Mouse (Mus musculus) heart, embryonic 16.5 days (tissue): ENCODE results near the gene Slc6a21. TPM values are rescaled to one million over a fixed set of nuclear protein-coding genes. Genes with fewer than 3 reads are reported as not detected.
"Not testable (repeated sequence)": the region's sequence is repeated elsewhere in the genome, so short reads cannot be mapped to it uniquely, and the experiment has no call there.

Experiments used
- ATAC-seq: fragments of 200-750 bp; cut with Nextera tagmentation; replicated peaks from 2 replicates; pipeline ENCODE4 v1.8.0; 2017; ENCODE audit warnings: moderate number of reproducible peaks; ENCODE audit not compliant: insufficient read depth, low FRiP score; ENCODE audit errors: extremely low read depth
- H3K27ac ChIP-seq: fragments of 300-500 bp; sonication (generic); 2 replicates; pipeline ENCODE4 v1.5.1; 2014; ENCODE audit warnings: mild to moderate bottlenecking, low read length, control low read depth, moderate library complexity
- H3K27me3 ChIP-seq: fragments of 300-500 bp; sonication (generic); 2 replicates; pipeline ENCODE4 v1.6.1; 2014; ENCODE audit warnings: low read length, mixed read lengths; ENCODE audit not compliant: control insufficient read depth, insufficient read depth
- H3K36me3 ChIP-seq: fragments of 300-500 bp; sonication (generic); 2 replicates; pipeline ENCODE4 v1.6.1; 2014; ENCODE audit not compliant: control insufficient read depth, insufficient read depth
- H3K4me1 ChIP-seq: fragments of 300-500 bp; sonication (generic); 2 replicates; pipeline ENCODE4 v1.6.1; 2014; ENCODE audit warnings: low read length, mixed read lengths; ENCODE audit not compliant: control insufficient read depth, insufficient read depth
- H3K4me2 ChIP-seq: fragments of 300-500 bp; sonication (generic); 2 replicates; pipeline ENCODE4 v1.6.1; 2014; ENCODE audit warnings: low read depth, mild to moderate bottlenecking, control low read depth, low read length
- H3K4me3 ChIP-seq: fragments of 300-500 bp; sonication (generic); 2 replicates; pipeline ENCODE4 v1.5.1; 2014; ENCODE audit warnings: mild to moderate bottlenecking, control low read depth, low read length
- H3K9ac ChIP-seq: fragments of 300-500 bp; sonication (generic); 2 replicates; pipeline ENCODE4 v1.6.1; 2014; ENCODE audit warnings: low read length, control low read depth
- H3K9me3 ChIP-seq: fragments of 300-500 bp; sonication (generic); replicated peaks from 2 replicates; pipeline ENCODE4 v1.6.1; 2016; ENCODE audit warnings: low read length; ENCODE audit not compliant: control insufficient read depth
- WGBS: fragments of 180-500 bp; shearing (Covaris S2); extraction: QIAGEN DNeasy Blood & Tissue Kit; methylation state at CpG from one replicate; pipeline ENCODE4 v1.1.7; 2014; 5-methylcytosine and 5-hydroxymethylcytosine counted together
- polyA plus RNA-seq: library from polyadenylated mRNA; unstranded; fragments of >200 nt; fragmentation: Nextera tagmentation; extraction: Ambion mirVana; gene quantifications from 2 replicates; pipeline ENCODE4 v1.2.1, GENCODE M21; 2015

Slc6a21 gene
- polyA plus RNA-seq, 1 experiment from 2014 or later: not detected

DNA sequence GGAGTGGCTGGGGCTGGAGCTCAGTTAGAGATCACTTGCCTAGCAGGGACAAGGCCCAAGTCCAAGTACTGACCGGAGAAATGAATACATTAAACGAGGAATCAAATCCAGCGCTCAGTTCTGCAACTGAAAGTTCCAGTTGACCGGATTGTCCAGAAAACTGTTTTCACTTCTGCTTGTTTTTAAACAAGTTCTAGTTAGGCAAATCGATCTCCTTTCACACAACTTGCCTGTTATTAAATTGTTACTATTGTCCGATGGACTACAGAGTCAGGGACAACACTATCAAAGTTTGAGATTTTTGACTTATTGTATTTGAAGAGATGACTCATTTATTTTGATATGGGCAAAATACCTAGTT lies 35.9 kb upstream of the Slc6a21 start:
- H3K36me3 ChIP-seq: no peaks in the 10 kb centered on the region
- 0 out of 2 replicates have a peak overlapping the region, but pooled peaks have one; percentile 55 for H3K9ac ChIP-seq
- ATAC-seq: no peak
- no peak overlapping the region for H3K27ac ChIP-seq
- no peaks in the 10 kb centered on the region for H3K9me3 ChIP-seq
- H3K4me2 ChIP-seq: peak overlapping the region; percentile 58
- H3K27me3 ChIP-seq: 0 out of 2 replicates have a peak, but pooled peaks cover 2% of the 10 kb centered on the region
- no peak overlapping the region for H3K4me3 ChIP-seq
- 84% methylated on average over 6 of the region's 6 CpGs for WGBS
- no peaks in the 10 kb centered on the region; the same call in 1 of the 2 replicates for H3K4me1 ChIP-seq

DNA sequence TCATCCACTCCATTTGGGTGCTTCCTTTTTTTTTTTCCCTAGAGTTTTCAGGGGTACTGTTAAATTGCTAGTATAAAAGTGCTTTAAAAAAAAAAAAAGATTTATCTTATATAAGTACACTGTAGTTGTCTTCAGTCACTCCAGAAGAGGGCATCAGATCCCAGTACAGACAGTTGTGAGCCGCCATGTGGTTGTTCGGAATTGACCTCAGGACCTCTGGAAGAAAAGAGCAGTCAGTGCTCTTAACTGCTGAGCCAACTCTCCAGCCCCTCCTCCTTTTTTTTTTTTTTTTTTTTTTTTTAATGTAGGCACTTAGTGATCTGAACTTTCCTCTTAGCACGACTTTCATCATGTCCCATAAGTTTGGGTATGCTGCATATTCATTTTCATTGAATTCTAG lies 29.6 kb upstream of the Slc6a21 start:
- ATAC-seq: no peak
- Histone ChIP-seq H3K9me3 (no peaks in the 10 kb centered on the region), H3K4me3 (no peak overlapping the region), H3K4me2 (no peak overlapping the region), H3K27me3 (no peaks in the 10 kb centered on the region), H3K27ac (no peak overlapping the region), H3K36me3 (no peaks in the 10 kb centered on the region), H3K9ac (no peak overlapping the region), H3K4me1 (no peaks in the 10 kb centered on the region)
- WGBS: 45% methylated on average over 3 of the region's 3 CpGs

- Histone ChIP-seq H3K27me3 (no peaks in the 10 kb centered on the region), H3K4me3 (no peak overlapping the region)
- ATAC-seq: no peak
These were observed 23.5 kb upstream of the Slc6a21 start for GRCm38 (mm10) chr7:45253806-45254205.

DNA sequence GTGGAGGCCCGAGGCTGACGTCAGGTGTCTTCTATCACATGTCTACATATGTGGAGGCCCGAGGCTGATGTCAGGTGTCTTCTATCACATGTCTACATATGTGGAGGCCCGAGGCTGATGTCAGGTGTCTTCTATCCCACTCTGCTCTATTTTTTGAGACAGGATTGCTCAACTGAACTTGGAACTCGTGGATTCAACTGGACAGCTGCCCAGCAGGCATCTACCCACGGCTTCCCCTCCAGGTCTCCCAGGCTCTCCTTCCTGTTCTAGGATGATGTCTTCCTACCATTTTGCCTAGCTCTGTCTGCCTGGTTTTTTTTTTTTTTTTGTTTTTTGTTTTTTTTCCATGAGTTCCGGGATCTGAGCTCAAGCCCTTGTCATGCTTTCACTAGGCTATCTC lies 21.5 kb upstream of the Slc6a21 start:
- not testable (repeated sequence) for H3K4me1 ChIP-seq, H3K36me3 ChIP-seq, H3K9me3 ChIP-seq, H3K27ac ChIP-seq, H3K4me3 ChIP-seq, H3K27me3 ChIP-seq, H3K4me2 ChIP-seq, ATAC-seq, H3K9ac ChIP-seq
- WGBS: 66% methylated on average over 5 of the region's 7 CpGs

More at GRCm38 (mm10) chr7:45253806-45254205, 23.5 kb upstream of the Slc6a21 start:
- Histone ChIP-seq H3K9me3 (no peaks in the 10 kb centered on the region), H3K4me2 (no peak overlapping the region), H3K4me1 (0 out of 2 replicates have a peak, but pooled peaks cover 2% of the 10 kb centered on the region), H3K27ac (no peak overlapping the region), H3K9ac (no peak overlapping the region), H3K36me3 (no peaks in the 10 kb centered on the region)
- 84% methylated on average over 8 of the region's 8 CpGs for WGBS

GRCm38 (mm10) chr7:45257063-45257840 lies 20.1 kb upstream of the Slc6a21 start:
- no peak for ATAC-seq
- no peaks in the 10 kb centered on the region for H3K36me3 ChIP-seq
- peaks cover 10% of the 10 kb centered on the region for H3K4me1 ChIP-seq
- no peaks in the 10 kb centered on the region for H3K9me3 ChIP-seq
- H3K4me2 ChIP-seq: no peak overlapping the region
- no peak overlapping the region for H3K4me3 ChIP-seq
- H3K9ac ChIP-seq: no peak overlapping the region
- H3K27me3 ChIP-seq: no peaks in the 10 kb centered on the region
- H3K27ac ChIP-seq: no peak overlapping the region
- WGBS: 44% methylated on average over 11 of the region's 11 CpGs

DNA sequence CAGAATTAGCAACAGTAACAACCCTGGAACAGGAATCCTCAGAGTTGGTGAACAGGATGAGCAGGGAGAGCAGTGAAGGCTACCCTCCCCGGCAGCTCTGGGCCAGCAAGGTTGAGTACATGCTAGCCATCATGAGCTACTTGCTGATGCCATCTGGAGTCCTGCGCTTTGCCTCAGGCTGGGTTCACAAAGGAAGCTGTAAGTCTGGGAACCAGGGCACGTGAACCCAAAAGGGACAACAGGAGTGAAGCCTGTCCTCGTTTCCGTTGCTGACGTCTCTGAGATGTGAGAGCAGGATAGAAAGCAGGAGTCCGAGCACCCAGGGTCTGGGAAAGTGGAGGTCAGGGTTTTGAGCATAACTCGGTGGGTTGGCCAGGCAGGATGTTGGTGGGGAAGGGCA lies 18.0 kb upstream of the Slc6a21 start:
- peaks cover 19% of the 10 kb centered on the region for H3K4me1 ChIP-seq
- ATAC-seq: no peak
- 87% methylated on average over 8 of the region's 8 CpGs for WGBS

DNA sequence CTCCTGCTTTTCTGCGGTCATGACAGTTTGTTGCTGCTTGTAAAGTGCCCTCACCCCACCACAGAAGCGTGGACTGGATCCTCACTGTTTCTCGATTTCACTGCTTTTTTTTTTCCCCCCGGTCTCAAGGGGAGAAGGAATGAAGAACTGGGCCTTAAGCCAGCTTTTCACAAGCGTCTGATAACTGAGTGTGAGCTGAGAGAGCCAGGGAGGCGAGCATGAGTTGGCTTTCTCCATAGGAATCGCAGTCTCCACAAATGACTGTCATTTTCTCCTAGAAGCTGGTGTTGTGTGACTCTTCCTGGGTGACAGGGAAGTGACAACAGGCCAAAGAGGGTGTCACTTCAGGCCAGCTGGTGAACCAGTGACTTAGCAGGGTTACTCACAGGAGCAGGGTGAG lies 15.0 kb upstream of the Slc6a21 start:
- no peak overlapping the region for H3K4me3 ChIP-seq
- H3K36me3 ChIP-seq: no peaks in the 10 kb centered on the region
- H3K4me1 ChIP-seq: peaks cover 19% of the 10 kb centered on the region
- no peaks in the 10 kb centered on the region for H3K9me3 ChIP-seq
- H3K4me2 ChIP-seq: peak overlapping the region; percentile 17; the same call in 1 of the 2 replicates
- peak overlapping the region; percentile 58 for H3K27ac ChIP-seq
- no peaks in the 10 kb centered on the region for H3K27me3 ChIP-seq
- WGBS: 21% methylated on average over 7 of the region's 7 CpGs
- ATAC-seq: peak; percentile 57
- H3K9ac ChIP-seq: no peak overlapping the region

More for the DNA sequence above, 18.0 kb upstream of the Slc6a21 start:
- no peak overlapping the region for H3K9ac ChIP-seq
- no peaks in the 10 kb centered on the region for H3K9me3 ChIP-seq
- H3K4me2 ChIP-seq: no peak overlapping the region
- H3K27me3 ChIP-seq: no peaks in the 10 kb centered on the region
- no peak overlapping the region for H3K27ac ChIP-seq
- no peaks in the 10 kb centered on the region for H3K36me3 ChIP-seq
- no peak overlapping the region for H3K4me3 ChIP-seq

DNA sequence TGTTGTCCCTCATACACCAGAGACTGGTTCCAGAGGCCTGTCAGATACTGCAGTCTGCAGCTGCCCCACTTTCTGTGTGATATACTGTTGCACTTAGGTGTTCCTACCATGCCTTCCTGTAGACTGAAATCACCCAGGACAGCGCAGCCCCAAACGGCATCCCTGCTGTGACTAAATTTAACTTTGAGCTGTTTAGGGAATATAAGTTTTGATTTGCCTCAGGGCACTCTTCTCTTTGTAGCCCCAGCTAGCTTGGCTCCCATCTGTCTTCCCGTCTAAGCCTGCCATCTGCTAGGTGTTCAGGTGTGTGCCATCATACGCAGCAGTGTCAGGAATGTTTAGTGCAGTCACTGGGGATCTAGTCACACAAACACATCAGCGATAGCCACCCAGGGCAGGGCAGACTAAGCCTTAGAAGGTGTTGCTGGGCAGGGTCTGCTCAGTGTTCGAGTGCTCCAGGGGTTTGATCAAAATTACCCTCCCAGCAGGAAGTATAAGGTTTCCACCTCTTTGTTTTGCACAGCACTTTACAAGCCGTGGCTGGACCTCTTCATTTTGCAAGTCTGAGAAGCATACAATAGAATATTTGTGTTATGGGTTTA lies 14.2 kb upstream of the Slc6a21 start:
- ATAC-seq: no peak
- H3K9me3 ChIP-seq: no peaks in the 10 kb centered on the region
- H3K4me3 ChIP-seq: no peak overlapping the region
- peaks cover 17% of the 10 kb centered on the region for H3K4me1 ChIP-seq
- H3K27ac ChIP-seq: peak overlapping the region; percentile 58; the same call in 1 of the 2 replicates
- no peak overlapping the region for H3K4me2 ChIP-seq
- 51% methylated on average over 7 of the region's 7 CpGs for WGBS
- no peaks in the 10 kb centered on the region for H3K36me3 ChIP-seq
- H3K9ac ChIP-seq: no peak overlapping the region
- H3K27me3 ChIP-seq: no peaks in the 10 kb centered on the region

DNA sequence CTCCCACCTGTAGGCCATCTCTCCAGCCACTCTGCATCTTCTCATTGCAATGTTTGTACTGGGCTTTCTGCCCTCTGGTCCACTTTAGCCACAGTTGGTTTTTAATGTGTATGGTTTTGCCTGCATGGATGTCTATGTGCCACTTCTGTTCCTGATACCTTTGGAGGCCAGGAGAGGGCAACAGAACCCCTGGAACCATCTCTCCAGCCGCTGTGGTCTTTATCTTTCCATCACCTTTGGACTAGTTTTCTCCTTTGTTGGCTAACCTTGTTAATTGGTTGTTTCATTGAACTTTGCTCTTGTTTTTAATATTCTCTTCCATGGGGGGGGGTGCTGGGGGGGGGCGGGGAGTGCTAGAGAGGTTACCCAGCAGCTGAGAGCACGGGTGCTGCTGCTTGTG lies 13.0 kb upstream of the Slc6a21 start:
- Histone ChIP-seq H3K9ac (no peak overlapping the region), H3K4me3 (no peak overlapping the region), H3K27me3 (no peaks in the 10 kb centered on the region), H3K36me3 (no peaks in the 10 kb centered on the region), H3K4me2 (no peak overlapping the region), H3K9me3 (no peaks in the 10 kb centered on the region), H3K4me1 (peaks cover 17% of the 10 kb centered on the region), H3K27ac (no peak overlapping the region)
- no peak for ATAC-seq
- WGBS: 69% methylated on average over 3 of the region's 3 CpGs
